Mouse (Mus musculus) intestine, embryonic 16.5 days (tissue): ENCODE results near the gene Slc13a4. TPM values are rescaled to one million over a fixed set of nuclear protein-coding genes. Genes with fewer than 3 reads are reported as not detected.

Source experiments
- ATAC-seq: fragments of 200-750 bp; cut with Nextera tagmentation; 2 replicates; pipeline ENCODE4 v1.8.0; 2017; ENCODE audit warnings: moderate TSS enrichment, moderate library complexity
- H3K27ac ChIP-seq: fragments of 300-500 bp; sonication (generic); 2 replicates; pipeline ENCODE4 v1.5.1; 2014; ENCODE audit warnings: mild to moderate bottlenecking, low read length
- H3K27me3 ChIP-seq: fragments of 300-500 bp; sonication (generic); replicated peaks from 2 replicates; pipeline ENCODE4 v1.6.1; 2014; ENCODE audit warnings: low read length, control low read depth, mixed read lengths; ENCODE audit not compliant: control insufficient read depth, insufficient read depth
- H3K36me3 ChIP-seq: fragments of 300-500 bp; sonication (generic); 2 replicates; pipeline ENCODE4 v1.6.1; 2014; ENCODE audit warnings: low read length, control low read depth; ENCODE audit not compliant: control insufficient read depth, insufficient read depth
- H3K4me1 ChIP-seq: fragments of 300-500 bp; sonication (generic); 2 replicates; pipeline ENCODE4 v1.6.1; 2014; ENCODE audit warnings: low read length, control low read depth, mixed read lengths; ENCODE audit not compliant: control insufficient read depth, insufficient read depth
- H3K4me2 ChIP-seq: fragments of 300-500 bp; sonication (generic); 2 replicates; pipeline ENCODE4 v1.6.1; 2014; ENCODE audit warnings: low read depth, low read length, control low read depth
- H3K4me3 ChIP-seq: fragments of 300-500 bp; sonication (generic); 2 replicates; pipeline ENCODE4 v1.5.1; 2014; ENCODE audit warnings: mild to moderate bottlenecking, low read length
- H3K9ac ChIP-seq: fragments of 300-500 bp; sonication (generic); 2 replicates; pipeline ENCODE4 v1.6.1; 2014; ENCODE audit warnings: low read depth, low read length
- H3K9me3 ChIP-seq: fragments of 300-500 bp; sonication (generic); 2 replicates; pipeline ENCODE4 v1.6.1; 2016; ENCODE audit warnings: low read length, control low read depth; ENCODE audit not compliant: control insufficient read depth
- WGBS: fragments of 180-500 bp; shearing (Covaris S2); extraction: QIAGEN DNeasy Blood & Tissue Kit; methylation state at CpG from one replicate; pipeline ENCODE4 v1.1.7; 2014; 5-methylcytosine and 5-hydroxymethylcytosine counted together
- polyA plus RNA-seq: library from polyadenylated mRNA; unstranded; fragments of >200 nt; fragmentation: Nextera tagmentation; extraction: Ambion mirVana; gene quantifications from 2 replicates; pipeline ENCODE4 v1.2.1, GENCODE M21; 2015

Gene Slc13a4
- polyA plus RNA-seq, 1 experiment from 2014 or later: 0.27 TPM

DNA sequence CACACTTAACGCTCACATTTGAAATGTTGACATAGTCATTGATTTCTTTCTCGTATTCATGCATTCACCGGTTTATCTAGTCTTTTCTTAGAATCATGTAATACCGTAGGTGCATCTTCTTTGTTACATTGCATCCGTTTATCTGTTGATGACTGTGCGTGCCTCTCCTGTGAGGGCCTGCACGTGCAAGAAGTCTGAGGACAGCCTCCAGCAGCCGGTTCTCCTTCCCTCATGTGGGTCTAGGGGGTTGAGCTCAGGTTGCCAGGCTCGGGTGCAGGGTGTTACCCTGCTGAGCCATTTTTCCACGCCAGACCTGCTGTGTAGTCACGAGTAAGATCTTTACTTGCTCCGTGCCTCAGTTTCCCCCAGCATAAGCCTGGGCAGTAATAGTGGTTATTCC, 52.9 kb downstream of the Slc13a4 start:
- 67% methylated on average over 12 of the region's 12 CpGs for WGBS
- Histone ChIP-seq H3K9me3 (no peaks in the 10 kb centered on the region), H3K4me1 (peaks cover 28% of the 10 kb centered on the region), H3K9ac (no peak overlapping the region), H3K27ac (no peak overlapping the region), H3K4me2 (0 out of 2 replicates have a peak overlapping the region, but pooled peaks have one; percentile 13), H3K36me3 (no peaks in the 10 kb centered on the region), H3K4me3 (peak overlapping the region; percentile 87), H3K27me3 (no peaks in the 10 kb centered on the region)
- no peak for ATAC-seq

DNA sequence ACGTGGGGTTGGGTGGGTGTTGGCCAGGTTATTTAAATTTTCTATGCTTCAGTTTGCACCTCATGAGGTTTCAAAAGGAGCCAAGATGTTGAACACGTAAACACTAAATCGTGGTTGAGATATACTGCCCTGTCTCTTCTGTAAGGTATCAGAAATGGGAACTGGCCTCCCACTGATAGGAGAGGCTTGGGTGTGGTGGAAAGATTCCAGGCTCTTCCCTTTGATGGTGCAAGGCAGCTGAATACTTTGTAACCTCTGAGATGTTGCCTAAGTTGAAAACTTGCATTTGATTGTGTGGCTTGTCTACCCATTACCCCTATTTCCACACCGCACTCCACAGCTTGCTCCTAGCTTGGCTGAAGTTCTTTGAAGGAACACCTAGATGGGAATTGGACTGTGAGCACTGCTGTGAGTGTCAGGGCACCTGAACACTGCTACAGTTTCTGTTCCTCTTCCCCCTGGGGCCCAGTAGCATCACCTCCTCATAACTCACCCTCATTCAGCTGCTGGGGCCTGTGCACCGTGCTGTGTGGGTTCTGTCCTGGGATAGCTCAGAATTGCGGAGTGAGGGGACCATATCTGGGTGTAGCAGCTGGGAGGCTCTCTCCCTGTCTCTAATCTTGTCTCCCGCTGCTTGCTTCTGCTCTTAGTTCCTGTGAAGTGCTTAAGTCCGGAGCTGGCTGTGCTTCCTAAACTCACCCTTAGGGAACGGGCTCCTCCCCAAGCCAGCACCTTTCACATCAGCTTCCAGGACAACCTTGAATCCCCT, 53.6 kb downstream of the Slc13a4 start:
- ATAC-seq: peak; percentile 39
- Histone ChIP-seq H3K4me3 (peak overlapping the region; percentile 87), H3K27me3 (no peaks in the 10 kb centered on the region), H3K36me3 (no peaks in the 10 kb centered on the region), H3K27ac (no peak overlapping the region), H3K9ac (peak overlapping the region; percentile 89), H3K4me2 (peak overlapping the region; percentile 53), H3K4me1 (peaks cover 28% of the 10 kb centered on the region), H3K9me3 (no peaks in the 10 kb centered on the region)
- 37% methylated on average over 9 of the region's 9 CpGs for WGBS

DNA sequence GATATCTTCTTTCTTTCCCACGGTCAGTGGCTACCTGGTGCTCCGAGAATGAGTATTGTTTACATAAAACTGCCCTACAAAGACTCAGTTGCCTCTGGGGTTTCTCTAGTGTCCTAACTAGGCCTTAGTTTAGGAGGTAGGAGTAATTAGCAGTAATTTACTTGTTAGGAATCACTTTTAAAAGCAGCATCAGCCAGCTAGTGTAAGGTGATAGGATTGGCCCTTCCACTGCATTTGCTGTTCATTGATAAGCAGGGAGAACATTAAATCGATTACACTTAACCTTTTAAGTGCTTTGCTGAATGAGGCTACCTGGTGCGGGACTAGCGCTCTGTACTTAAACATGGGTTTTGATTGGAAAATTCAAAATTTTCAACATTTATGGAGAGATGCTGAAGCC, 54.5 kb downstream of the Slc13a4 start:
- 42% methylated on average over 5 of the region's 5 CpGs for WGBS
- Histone ChIP-seq H3K9me3 (no peaks in the 10 kb centered on the region), H3K4me3 (peak overlapping the region; percentile 87), H3K27ac (no peak overlapping the region), H3K4me1 (peaks cover 26% of the 10 kb centered on the region), H3K27me3 (no peaks in the 10 kb centered on the region), H3K4me2 (peak overlapping the region; percentile 53), H3K36me3 (no peaks in the 10 kb centered on the region), H3K9ac (peak overlapping the region; percentile 89)
- ATAC-seq: no peak

DNA sequence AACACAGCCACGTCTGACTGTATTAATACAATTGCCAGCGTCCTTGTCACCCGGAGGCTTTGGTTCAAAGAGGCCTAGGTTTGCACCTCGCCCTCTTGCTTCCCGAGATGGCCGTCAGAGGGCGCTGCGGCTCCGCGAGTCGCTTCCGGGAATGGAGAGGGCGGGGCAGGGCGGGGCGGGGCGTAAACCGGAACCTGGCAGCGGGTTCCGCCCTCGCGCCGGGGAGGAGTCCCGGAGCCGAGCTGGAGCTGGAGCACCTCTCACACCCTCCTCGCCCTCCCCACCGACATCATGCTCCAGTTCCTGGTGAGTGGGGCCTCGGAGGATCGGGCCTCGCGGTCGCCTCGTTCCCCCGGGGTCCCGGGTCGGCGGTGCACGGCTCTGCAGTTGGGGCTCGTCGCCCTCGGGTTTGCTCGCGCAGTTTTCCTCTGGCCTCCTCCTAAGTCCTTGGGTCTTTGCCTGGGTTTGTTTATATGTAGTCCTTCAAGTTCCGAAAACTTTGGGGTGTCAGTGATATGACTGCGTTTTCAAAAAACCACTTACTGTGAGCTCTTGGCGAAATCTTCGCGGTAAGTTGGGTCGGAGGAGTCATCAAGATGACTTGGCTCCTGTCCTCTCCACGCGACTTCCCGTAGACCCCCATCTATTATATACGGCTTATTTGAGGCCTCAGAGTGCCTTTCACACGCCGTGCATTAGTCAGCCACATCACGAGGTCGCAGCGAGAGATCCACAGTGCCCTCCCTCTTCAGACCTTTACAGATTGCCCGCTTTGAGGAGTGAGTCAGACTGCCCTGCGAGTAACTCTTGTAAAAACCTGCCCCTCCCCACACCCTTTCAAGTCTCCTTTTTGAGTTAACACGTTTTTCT, 55.2 kb downstream of the Slc13a4 start:
- WGBS: under 1% methylated on average over 60 of the region's 60 CpGs
- peak; percentile 93 for ATAC-seq
- peaks cover 26% of the 10 kb centered on the region for H3K4me1 ChIP-seq
- no peaks in the 10 kb centered on the region for H3K36me3 ChIP-seq
- peak overlapping the region; percentile 89 for H3K9ac ChIP-seq
- H3K4me2 ChIP-seq: peak overlapping the region; percentile 53
- no peaks in the 10 kb centered on the region for H3K27me3 ChIP-seq
- peak overlapping the region; percentile 91 for H3K27ac ChIP-seq
- peak overlapping the region; percentile 87 for H3K4me3 ChIP-seq
- H3K9me3 ChIP-seq: no peaks in the 10 kb centered on the region

DNA sequence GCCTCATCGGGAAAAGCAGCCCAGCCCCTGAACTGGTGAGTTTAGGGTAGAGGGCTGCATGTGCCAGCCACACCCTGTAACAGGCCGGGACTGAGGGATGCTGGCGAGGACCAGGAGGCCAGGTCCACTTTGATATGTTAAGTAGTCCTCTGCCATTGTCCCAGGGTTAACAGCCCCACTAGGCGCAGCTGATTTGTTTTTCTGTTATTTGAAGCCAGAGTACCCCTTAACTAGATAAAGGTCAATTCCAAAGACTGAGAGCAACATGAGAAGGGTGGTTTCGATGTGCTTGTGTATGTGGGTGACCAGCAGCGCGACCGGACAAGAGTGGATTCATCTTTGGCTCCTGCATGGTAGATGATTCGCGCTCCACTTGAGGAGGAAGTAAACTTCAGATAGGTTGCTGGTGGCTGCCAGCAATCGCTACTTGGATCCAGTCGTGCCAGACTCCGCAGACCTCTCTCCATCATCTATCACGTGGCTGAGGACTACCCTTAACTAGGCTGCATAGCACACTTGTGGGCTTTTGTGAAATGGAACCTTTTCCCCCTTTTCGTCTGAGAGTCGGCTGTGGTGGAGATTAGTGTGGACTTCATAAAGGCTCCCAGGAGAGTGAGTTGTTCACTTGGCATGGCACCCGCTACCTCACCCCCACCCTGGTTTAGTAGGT, 56.0 kb downstream of the Slc13a4 start:
- H3K36me3 ChIP-seq: no peaks in the 10 kb centered on the region
- H3K4me2 ChIP-seq: peak overlapping the region; percentile 53
- H3K27ac ChIP-seq: no peak overlapping the region
- no peak; the same call in 1 of the 2 replicates for ATAC-seq
- H3K4me3 ChIP-seq: peak overlapping the region; percentile 87
- WGBS: 70% methylated on average over 17 of the region's 17 CpGs
- H3K27me3 ChIP-seq: no peaks in the 10 kb centered on the region
- no peaks in the 10 kb centered on the region for H3K9me3 ChIP-seq
- peaks cover 26% of the 10 kb centered on the region for H3K4me1 ChIP-seq
- H3K9ac ChIP-seq: peak overlapping the region; percentile 89

DNA sequence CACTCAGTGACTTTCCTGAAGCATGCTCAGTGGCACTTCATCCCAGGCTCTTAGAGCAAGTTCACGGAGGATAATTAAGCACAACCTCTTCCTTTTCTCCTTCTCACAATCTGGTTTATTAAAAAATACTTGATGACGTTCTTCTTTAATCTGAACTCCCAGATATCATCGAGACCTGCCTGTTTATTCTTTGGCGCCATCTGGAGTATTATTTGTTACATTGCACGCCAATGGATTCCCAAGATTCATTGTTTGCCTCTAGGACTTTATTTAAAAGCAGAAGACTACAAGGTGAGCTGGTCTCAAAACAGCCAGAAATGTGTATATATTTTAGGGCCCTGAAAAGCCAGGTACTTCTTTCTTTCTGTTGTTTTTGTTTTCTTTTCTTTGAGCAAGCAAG, 62.8 kb downstream of the Slc13a4 start:
- 54% methylated on average over 5 of the region's 5 CpGs for WGBS
- peaks cover 39% of the 10 kb centered on the region for H3K36me3 ChIP-seq

DNA sequence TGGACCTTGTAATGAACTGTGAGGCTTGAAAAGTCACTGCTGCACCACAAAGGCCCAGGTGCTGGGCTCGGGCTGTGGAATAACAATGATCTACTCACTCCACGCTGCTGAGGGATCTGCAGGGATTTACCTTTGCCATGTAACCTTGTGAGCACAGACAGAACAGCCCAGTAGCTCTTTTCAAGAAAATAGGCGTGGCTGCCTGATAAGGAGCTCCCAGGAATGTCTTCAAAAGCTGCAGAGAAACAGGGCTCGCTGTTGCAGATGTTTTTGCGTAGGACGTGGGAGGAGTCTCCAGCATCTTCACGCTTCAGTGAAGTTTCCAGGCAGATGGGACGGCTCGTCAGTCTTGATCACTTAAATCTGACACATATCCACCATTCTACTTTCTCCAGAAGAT, 63.9 kb downstream of the Slc13a4 start:
- Histone ChIP-seq H3K36me3 (peaks cover 40% of the 10 kb centered on the region), H3K4me3 (no peak overlapping the region), H3K9me3 (no peaks in the 10 kb centered on the region), H3K27me3 (no peaks in the 10 kb centered on the region), H3K9ac (no peak overlapping the region), H3K4me1 (no peaks in the 10 kb centered on the region), H3K4me2 (no peak overlapping the region), H3K27ac (no peak overlapping the region)
- 80% methylated on average over 9 of the region's 9 CpGs for WGBS
- ATAC-seq: no peak

More for the DNA sequence above, 62.8 kb downstream of the Slc13a4 start:
- Histone ChIP-seq H3K27me3 (no peaks in the 10 kb centered on the region), H3K9ac (no peak overlapping the region), H3K4me1 (no peaks in the 10 kb centered on the region), H3K4me3 (no peak overlapping the region), H3K27ac (no peak overlapping the region), H3K9me3 (no peaks in the 10 kb centered on the region), H3K4me2 (no peak overlapping the region)
- ATAC-seq: no peak

DNA sequence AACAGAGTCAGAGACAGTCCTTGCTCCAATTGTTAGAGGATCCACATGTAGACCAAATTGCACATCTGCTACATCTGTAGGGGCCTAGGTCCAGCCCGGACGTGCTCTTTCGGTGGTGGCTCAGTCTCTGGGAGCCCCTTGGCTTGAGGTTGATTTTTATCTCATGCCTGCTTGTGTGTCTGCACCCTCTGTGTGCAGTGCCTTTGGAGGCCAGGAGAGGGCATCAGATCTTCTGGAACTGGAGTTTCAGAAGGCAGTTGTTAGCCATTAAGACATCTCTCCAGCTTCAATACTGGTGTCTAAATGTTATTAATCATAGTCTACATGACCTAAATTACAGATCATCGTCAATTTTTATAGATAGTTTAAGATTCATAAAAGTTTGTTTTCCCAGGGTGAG, 64.7 kb downstream of the Slc13a4 start:
- Histone ChIP-seq H3K36me3 (peaks cover 41% of the 10 kb centered on the region), H3K27me3 (no peaks in the 10 kb centered on the region), H3K4me1 (no peaks in the 10 kb centered on the region), H3K9me3 (no peaks in the 10 kb centered on the region), H3K27ac (no peak overlapping the region), H3K9ac (no peak overlapping the region), H3K4me2 (no peak overlapping the region), H3K4me3 (no peak overlapping the region)
- ATAC-seq: no peak
- WGBS: 97% methylated on average over 4 of the region's 4 CpGs
